Mouse (Mus musculus) erythroid progenitor cell, adult 5-6 weeks (primary cell): Measurements from ENCODE around the gene Cdc42se1. TPM values are rescaled to one million over a fixed set of nuclear protein-coding genes. Genes with fewer than 3 reads are reported as not detected.

Experiments
- ATAC-seq: replicated peaks from 2 replicates; pipeline ENCODE4 v1.8.0; 2016; ENCODE audit warnings: moderate number of reproducible peaks, mild to moderate bottlenecking, moderate TSS enrichment, inconsistent platforms; ENCODE audit not compliant: poor library complexity, low FRiP score, severe bottlenecking
- total RNA-seq, 2 experiments: library from RNA; stranded (forward) in 1 of 2; stranded (reverse) in 1 of 2; fragments of 150-400 nt in 1 of 2; fragments of 186-747, 209-891 nt in 1 of 2; gene quantifications; 2 replicates each; pipeline versions ENCODE4 v1.2.3 to v1.2.4; 2015 to 2017; ENCODE audit warnings: low replicate concordance in 2 of 2

Gene Cdc42se1
- total RNA-seq, 2 experiments from 2014 or later = 23.4 to 31.9 TPM

GRCm38 (mm10) chr3:95218466-95219137 lies 9.9 kb upstream of the Cdc42se1 start:
- ATAC-seq = 0 out of 2 replicates have a peak, but pooled peaks have one; percentile 8

DNA sequence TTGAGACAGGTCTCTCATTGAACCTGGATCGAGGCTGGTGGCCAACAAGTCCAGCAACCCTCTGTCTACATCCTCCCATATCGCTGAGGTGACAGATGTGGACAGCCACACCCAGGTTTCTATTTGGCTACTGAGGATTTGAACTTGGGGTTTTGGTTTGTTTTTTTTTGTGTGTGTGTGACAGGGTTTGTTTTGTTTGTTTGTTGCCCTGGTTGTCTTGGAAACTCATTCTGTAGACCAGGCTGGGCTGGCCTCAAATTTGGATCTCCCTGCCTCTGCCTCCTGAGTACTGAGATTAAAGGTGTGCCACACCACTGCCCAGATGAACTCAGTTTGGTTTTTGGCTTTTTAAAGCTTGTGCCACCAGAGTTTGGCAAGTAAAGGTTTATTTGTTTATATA lies 5.5 kb upstream of the Cdc42se1 start:
- no peak for ATAC-seq

DNA sequence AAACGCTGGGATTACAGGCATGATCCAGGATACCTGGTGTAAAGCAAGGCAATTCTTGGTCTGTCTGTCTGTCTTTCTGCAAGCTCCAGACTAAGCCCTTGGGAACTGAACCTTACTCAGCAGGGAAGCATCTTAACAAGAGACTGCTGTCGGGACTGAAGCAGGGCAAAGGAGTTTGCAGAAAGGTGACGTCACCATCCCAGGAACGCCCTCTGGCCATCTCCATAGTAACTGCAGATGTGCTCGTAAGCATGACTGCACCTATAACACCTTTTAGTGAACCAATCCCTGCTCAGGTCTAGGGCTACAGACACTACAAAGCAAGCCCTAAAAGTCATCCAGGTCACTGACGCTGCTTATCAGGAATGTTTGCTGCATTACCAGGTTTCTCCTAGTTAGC lies 4.2 kb upstream of the Cdc42se1 start:
- ATAC-seq = no peak

GRCm38 (mm10) chr3:95227214-95227613 lies 1.3 kb upstream of the Cdc42se1 start:
- ATAC-seq = no peak

- 0 out of 2 replicates have a peak, but pooled peaks have one; percentile 25 for ATAC-seq
These were observed 605 bp downstream of the Cdc42se1 start for GRCm38 (mm10) chr3:95228894-95229780.

DNA sequence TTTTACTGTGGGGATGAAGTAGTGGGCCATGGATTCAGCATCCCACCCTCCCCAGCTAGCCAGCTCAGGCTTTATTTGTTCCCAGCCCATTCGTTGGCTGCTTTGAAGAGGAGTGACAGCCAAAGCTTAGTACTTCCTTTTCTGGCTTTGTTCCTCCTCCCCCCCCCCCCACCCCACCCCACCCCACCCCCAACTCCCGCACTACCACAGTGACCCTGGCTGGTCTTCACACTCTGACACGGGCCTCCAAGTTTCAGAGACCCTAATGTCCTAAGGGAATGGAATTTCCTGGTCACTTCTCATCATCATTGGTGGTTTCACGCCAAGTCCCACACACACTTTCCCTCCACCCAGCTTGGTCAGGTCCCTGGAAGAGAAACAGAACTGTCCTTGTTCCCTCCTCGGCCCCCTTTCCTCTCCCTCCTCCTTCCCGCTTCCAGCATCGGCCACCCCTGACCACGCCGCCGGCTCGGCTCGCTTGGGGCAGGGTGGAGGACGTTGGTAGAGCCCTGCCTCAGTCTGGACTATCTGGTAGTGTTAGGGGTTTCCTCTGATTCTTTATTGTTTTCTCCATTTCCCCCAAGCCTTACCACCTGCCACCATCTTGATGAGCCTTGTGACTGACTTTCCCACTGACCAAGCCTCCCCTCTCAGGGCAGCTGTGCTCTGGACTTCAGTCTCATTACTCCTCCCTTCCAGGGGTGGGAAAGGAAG lies 1.4 kb downstream of the Cdc42se1 start:
- ATAC-seq = 0 out of 2 replicates have a peak, but pooled peaks have one; percentile 13

DNA sequence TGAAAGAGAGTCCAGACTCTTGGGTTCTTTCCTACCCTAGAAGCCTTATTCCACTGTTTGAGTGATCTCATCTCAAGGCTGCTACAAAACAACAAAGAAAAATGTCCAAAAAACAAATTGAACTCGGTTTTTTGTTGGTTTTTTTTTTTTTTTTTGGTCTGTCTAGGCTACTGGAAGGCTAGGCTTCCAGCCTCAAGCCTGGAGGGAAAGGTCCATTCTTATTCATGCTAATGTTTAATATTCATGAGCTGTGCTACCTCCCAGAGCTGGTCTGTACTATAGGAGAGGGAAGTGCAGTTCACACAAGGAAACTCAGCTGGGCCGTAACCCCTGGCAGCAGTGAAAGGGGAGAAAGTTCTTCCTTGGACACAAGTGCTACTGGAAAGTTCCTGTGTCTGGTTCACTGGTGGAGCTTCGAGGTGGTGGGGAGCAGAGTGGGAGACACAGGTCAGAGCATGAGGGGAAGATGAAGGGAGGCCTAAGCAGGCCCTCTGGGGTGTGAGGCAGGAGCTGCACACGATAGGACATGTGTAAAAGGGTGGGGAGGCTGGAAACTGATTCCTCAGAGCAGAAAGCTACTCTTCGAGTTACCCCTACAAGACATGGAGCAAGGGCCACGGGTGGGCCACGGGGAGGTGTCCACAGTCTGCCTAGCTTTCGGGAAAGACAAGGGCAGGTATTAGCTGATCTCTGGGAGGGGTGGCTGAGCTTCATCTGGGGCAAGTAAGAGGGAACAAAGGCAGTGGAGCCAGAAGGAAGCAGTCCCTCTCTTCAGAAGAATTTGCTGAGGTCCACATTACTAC lies 2.2 kb downstream of the Cdc42se1 start:
- ATAC-seq = peak; percentile 55

GRCm38 (mm10) chr3:95231298-95232221 lies 3.0 kb downstream of the Cdc42se1 start, which contains the start of gene Mllt11:
Gene Mllt11, minus strand, starts transcription at chr3:95232171.
- no peak for ATAC-seq

DNA sequence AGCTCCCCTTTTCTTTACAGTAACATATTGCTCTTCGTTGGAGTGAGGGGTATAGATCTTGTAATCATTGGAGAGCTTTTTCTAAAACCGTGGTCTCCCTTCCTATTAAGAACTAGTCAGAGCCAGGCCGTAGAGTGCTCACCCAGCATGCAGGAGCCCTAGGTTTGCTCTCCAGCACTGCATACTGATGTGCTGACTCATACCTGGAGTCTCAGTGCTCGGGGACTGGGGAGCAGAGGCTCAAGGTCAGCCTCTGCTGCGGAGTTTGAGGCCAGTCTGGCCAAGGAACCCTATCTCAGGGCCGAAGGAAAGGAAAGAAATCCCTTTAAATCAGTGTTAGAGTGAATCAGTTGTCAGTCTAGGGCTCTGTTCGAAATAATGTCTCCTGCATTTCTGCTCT lies 4.2 kb downstream of the Cdc42se1 start:
- ATAC-seq = no peak

- ATAC-seq = no peak
These were observed 4.9 kb downstream of the Cdc42se1 start for GRCm38 (mm10) chr3:95233303-95233980.

GRCm38 (mm10) chr3:95235386-95236301 lies 7.1 kb downstream of the Cdc42se1 start:
- ATAC-seq = no peak

DNA sequence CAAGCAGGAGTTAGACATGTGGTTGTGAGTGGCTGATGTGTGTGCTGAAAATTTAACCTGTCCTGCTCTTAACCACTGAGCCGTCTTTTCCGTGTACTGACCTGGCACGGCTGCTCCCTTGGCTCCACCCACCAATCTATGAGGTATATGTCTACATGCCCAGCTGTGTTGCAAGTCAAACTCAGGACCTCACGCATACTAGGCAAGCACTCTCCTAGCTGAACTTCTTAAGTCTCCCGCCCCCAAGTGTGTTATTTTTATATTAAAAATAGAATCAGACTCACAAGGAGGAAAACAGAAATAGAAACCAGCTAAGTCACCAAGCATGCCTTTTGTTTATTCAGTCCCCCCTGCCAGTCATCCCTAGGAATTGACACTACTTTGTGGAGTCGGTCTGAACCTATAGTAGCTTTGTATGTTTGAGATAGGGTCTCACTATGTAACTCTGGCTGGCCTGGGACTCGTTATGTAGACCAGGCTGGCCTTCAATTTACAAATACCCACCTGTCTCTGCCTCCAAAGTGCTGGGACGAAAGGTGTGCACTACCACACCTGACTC lies 9.1 kb downstream of the Cdc42se1 start:
- no peak for ATAC-seq

DNA sequence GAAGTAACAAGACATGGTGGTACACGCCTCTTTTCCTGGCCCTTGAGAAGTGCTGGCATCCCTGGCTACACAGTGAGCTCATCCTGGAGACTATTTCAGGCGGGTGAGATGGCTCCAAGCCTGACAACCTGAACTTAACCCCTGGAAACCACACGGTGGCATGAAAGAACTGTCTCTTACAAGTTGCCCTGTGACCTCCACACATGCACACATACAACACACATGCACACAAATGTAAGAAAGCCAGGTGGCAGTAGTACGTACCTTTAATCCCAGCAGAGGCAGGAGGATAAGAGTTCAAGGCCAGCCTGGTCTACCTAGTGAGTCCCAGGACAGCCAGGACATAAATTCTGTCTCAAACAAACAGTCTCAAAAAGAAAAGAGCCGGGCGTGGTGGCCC lies 10.5 kb downstream of the Cdc42se1 start:
- no peak for ATAC-seq

DNA sequence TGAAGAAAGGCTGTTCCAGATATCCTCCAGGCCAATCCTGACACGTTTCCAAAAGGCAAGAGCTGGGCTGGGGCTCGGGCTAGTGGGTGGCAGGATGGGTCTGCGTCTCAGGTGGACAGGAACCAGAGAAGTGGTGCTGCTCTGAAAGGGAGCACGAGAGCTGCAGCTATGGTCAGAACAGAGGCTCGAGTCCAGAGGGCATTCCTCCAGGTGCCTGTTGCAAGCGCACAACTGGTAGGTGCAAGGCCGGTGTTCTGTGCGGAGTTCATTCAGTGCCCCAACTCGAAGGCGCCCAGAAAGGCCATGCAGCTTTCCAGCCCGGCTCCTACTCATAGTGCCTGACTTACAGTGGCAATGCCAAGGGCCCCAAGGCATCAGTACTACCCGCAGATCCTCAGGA lies 11.4 kb downstream of the Cdc42se1 start:
- no peak for ATAC-seq

DNA sequence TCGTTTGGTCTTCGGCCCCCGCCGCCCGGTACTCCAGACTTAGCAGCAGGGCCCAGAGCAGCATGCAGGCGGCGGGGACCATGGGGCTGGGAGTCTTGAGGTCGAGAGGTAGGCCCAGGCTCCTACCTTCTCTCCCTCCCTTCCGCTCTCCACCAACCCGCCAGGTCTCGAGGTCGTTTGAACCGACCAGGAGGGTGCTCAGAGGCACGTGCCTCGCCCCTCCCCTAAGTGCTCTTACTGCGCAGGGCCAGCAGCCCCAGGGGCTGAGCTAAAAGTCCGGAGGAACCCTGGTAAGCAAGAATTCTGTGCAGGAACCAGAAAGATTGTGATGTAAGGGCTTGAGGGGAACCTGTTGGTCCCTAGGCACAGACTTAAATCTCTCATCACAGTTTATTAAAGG lies 12.4 kb downstream of the Cdc42se1 start:
- no peak for ATAC-seq

GRCm38 (mm10) chr3:95241498-95241897 lies 13.0 kb downstream of the Cdc42se1 start, which contains the start of gene Gm128:
Gene Gm128, minus strand, starts transcription at chr3:95241598.
- no peak for ATAC-seq

- no peak for ATAC-seq
These were observed 14.6 kb downstream of the Cdc42se1 start for GRCm38 (mm10) chr3:95243086-95243485.
